Mouse (Mus musculus) bone marrow macrophage, adult 2 months (primary cell): Measurements from ENCODE around the gene Gm40460.

Experiments
- CTCF ChIP-seq: IDR thresholded peaks from 2 replicates; pipeline ENCODE4 v1.5.1; 2012; ENCODE audit warnings: low read depth, mild to moderate bottlenecking, low read length, moderate library complexity
- POLR2A ChIP-seq: IDR thresholded peaks from 2 replicates; pipeline ENCODE4 v1.6.1; 2012; ENCODE audit warnings: mild to moderate bottlenecking, low read depth, low read length, borderline replicate concordance

DNA sequence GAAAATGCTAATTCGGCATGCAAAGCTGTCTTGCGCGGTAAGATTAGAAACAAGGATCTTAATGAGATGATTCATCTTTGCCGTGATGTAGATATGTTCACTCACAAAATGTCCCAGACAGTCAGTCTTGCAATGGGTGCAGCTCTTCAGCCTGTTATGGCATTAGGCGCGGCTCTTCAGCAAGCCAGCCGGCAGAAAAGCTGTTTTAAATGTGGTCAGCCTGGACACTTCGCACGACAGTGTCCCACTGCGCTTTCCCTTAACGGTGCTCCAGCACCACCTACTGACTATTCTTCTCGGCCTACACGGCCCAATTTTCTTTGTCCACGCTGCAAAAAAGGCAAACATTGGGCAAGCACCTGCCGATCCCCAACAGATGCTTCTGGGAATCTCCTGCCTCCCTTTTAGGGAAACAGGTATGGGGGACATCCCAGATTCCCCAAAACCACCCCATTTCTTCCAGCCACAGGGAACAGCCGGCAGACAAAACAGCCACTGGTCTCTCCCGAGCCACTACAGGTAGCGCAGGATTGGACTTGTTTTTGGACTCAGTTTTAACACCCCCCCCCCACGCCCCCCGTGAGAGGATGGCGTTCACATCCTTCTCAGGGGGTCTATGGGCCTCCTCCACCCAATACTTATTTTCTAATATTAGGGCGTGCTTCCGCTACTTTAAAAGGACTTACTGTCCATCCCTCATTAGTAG lies 44.4 kb upstream of the Gm40460 start:
- TF ChIP-seq CTCF: no peak
- TF ChIP-seq POLR2A: no peak
